Mouse (Mus musculus) layer of hippocampus, postnatal 10 days (tissue): ENCODE data around the gene Lcn2. TPM values are rescaled to one million over a fixed set of nuclear protein-coding genes. Genes with fewer than 3 reads are reported as not detected.
A peak's percentile ranks its signal among the peaks of the same experiment; 100 is the strongest.
"Not testable (repeated sequence)": the region's sequence is repeated elsewhere in the genome, so short reads cannot be mapped to it uniquely, and the experiment has no call there.

Experiments used
- DNase-seq, 2 experiments: peaks; one replicate each; pipeline ENCODE4 v3.0.0; 2021; ENCODE audit warnings: low spot score in 2 of 2
- total RNA-seq, 2 experiments: library from RNA; stranded (reverse); gene quantifications; 2 replicates each; pipeline ENCODE4 v1.2.3; 2021

The Lcn2 gene
- total RNA-seq, 2 experiments from 2014 or later = 2.4 to 2.9 TPM

DNA sequence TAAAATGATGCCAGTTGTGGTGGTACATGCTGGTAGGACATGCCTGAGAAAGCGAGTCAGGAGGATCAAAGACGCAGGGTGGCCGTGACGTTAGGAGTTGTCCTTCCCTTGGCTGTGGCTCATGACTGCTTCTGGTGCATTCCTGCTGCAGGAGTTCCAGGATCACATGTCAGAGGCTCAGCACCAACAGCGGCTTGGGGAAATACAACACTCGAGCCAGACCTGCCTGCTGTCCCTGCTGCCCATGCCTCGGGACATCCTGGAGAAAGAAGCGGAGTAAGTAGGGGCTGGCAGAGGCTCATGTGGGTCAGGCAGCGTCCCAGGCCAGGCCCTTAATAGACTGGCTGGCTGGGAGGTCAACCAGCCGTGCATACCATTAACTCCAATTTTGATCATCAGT is 13.9 kb downstream of the Lcn2 start:
- no peak for DNase-seq

- no peak for DNase-seq
Measured at GRCm38 (mm10) chr2:32367315-32367714, 20.7 kb downstream of the Lcn2 start.

DNA sequence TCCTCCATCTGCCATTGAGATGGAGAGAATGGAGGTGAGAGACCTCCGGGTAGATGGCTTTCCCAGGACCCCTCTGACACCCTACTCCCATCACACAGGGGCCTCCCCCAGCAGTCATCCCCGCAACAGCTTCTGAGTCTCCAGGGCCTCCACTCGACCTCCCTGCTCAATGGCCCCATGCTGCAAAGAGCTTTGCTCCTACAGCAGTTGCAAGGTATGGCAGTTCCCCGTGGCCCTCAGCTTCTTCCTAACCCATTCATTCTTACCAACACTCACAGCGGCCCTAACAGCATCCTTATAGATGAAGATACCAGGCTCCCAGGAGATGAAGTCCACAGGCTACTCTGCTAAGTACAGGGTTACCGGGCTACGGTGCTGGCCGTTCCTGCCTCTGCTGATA is 23.9 kb downstream of the Lcn2 start:
- no peak for DNase-seq

DNA sequence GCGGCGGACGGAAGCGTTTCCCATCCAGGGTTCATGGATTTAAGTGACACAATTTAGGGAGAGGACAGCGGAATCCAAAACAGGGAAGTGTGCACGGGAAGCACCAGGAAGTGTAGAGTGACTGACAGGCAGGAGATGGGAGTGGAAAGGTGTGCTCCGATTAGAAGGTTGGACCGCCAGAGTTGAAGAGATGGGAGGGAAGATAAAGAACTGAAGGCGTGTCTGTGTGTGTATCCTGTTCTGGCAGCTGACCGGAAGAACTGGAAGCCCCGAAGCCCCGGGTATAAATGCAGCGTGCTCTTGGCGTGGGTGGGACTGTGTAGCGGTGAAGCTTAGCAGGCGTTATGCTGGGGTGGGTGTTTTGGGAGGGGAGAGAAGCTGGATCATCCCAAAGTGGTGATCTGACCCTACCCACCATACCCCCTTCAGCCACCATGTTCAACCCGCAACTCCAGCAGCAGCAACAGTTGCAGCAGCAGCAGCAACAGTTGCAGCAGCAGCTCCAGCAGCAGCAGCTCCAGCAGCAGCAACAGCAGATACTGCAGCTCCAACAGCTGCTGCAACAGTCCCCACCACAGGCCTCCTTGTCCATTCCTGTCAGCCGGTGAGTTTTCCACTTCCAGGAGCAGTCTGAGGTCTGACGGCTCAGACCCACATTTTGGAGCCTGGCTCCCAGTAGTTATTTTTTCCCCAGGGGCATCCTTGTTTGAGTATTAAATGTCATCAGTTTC is 24.5 kb downstream of the Lcn2 start:
- DNase-seq = no peak

GRCm38 (mm10) chr2:32362817-32363340 is 25.2 kb downstream of the Lcn2 start:
- peak; percentile 94 to 95 for DNase-seq

DNA sequence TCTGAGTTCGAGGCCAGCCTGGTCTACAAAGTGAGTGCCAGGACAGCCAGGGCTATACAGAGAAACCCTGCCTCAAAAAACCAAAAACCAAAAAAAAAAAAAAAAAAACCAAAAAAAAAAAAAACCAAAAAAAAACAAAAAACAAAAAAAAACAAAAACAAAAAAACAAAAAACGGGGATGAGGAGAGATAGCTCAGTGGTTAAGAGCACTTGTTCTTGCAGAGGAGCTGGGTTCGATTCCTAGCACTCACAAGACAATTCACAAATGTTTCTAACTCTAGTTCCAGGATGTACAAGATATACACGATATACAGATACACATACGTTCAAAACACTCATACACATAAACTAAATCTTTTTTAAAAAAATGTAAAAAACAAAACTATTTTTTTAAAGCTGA is 25.8 kb downstream of the Lcn2 start:
- not testable (repeated sequence) for DNase-seq

- peak; percentile 59 to 66 for DNase-seq
Measured at GRCm38 (mm10) chr2:32361437-32361836, 26.6 kb downstream of the Lcn2 start.

GRCm38 (mm10) chr2:32360741-32361140 is 27.3 kb downstream of the Lcn2 start:
- DNase-seq = peak in 1 of 2 experiments; percentile 68

DNA sequence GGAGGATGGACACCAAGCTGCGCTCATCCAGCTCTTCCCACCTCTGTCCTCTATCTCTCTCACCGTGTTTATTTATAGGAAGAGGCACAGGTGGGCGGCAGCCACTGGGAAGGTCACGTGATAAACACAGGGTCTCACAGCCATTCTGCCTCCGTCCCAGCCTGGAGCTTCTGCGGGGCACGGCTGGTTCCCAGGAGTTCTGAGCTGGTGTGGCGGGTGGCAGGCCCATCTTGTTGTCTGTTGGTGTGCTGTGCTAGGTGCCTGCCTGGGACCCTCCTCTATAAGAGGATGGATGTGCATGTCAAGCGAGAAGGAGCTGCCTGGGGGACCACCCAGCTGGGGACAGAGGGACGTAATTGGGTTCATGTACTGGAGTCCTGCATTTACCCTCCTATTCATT is 29.7 kb downstream of the Lcn2 start:
- no peak for DNase-seq

- no peak for DNase-seq
Measured at GRCm38 (mm10) chr2:32357710-32358109, 30.3 kb downstream of the Lcn2 start.

DNA sequence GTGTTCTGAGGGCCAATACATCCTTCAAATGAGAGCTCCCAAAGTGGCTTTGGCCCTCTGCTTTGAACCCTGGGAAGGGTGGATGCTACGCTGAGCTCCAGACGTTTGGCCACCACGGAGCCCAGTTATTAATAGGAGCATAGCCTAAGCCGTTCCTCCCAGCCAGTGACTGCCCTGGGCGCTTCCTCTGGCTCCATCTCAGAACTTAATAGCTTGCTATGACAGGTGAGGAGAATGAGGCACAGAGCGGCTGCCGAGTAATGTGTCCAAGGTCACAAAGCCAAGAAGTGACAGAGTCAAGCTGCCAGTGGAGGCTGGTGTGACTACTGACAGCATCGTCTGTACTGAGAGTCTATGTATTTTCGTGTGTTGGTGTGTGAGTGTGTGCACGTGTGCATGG is 31.8 kb downstream of the Lcn2 start:
- DNase-seq = no peak

DNA sequence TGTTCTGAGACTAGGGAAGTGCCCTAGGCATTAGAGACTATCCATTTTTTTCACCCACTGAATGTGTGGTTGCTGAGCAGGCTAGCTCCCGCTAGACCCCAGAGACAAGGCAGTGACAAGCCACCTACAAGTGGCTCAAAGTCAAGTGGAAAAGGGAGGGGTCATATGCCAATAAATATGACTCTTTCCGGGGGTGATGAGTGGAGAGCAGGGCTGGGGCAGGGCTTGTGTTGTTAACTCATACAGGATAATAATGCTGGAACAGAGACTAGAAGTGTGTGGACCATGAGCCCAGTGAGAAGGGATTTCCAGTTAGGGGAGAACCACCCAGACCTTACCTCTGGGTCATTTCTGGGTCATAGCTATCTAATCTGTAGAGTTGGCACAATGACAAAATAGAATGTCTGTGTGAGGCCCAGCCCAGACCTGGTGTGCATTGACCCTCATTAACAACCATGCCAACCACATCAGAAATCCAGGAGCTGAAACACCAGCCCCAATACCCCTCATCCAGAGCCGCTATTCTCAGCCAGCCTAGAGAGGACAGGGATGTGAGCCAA is 33.6 kb downstream of the Lcn2 start:
- DNase-seq = no peak

DNA sequence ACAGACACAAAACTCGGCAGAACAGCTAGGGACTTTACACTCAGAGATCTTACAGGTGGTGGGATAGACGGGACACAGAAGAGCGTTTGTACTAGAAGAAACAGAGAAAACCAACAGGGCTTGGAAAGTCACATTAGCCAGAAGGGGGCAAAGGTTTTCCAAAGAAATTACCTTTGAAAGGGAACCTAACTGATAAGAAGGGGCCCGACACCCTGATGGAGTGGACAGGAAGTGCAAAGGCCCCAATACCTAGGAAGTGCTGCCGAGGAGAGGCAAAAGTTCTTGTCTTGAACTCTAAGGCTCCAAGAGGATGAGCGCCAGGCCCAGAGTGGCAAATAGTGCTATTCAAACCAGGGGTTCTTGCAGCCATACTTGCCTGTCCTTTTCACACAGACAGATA is 34.2 kb downstream of the Lcn2 start:
- DNase-seq = no peak

- DNase-seq = peak; percentile 98 to 99
Measured at GRCm38 (mm10) chr2:32353007-32353542, 35.0 kb downstream of the Lcn2 start, which contains the start of gene Dnm1. TSS of gene Dnm1 (minus strand) at chr2:32353338.

DNA sequence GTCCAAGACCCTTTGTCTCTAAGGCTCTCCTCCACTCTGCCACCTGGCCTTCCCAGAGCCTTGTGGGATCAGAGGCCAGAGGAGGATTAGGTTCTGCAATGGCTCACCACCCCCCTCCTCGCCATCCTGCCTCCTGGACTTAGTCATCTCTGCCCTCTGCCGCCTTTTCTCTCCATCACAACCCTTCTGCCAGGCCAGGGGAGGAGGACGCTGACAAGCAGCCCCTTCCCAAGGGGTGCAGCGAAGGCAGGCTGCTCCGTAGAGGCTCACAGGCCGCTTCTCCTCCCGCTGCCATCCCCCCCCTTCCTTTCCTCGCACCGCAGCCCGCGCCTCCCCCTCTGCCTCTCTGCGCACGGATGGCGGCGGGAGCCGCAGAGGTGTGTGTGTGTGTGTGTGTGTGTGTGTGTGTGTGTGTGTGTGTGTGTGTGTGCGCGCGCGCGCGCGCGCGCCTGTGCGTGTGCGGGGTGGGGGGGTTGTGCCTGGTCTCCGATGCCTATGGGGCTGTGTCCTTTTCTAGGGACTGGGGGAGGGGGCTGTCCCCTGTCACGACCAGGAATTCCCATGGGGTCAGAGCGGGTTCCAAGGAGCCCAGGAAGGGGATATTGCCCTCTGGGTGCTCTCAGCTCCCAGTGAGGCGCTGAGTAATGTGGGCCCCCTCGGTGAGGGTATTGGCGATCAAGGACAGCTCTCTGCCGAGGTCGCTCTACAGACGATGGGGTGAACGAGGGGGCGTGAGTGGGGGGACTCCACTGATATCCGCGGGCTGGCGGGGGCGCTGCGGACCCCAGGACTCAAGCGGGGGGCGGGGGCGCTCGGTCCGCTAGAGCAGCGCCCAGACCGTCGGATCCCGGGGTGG is 35.7 kb downstream of the Lcn2 start, which contains the start of gene Ciz1:
Ciz1 (plus strand) TSS at position 177 of the 856 bp plus-strand sequence.
- peak; percentile 53 to 65 for DNase-seq

- peak in 1 of 2 experiments; percentile 48 for DNase-seq
Measured at GRCm38 (mm10) chr2:32351471-32351961, 36.5 kb downstream of the Lcn2 start.

DNA sequence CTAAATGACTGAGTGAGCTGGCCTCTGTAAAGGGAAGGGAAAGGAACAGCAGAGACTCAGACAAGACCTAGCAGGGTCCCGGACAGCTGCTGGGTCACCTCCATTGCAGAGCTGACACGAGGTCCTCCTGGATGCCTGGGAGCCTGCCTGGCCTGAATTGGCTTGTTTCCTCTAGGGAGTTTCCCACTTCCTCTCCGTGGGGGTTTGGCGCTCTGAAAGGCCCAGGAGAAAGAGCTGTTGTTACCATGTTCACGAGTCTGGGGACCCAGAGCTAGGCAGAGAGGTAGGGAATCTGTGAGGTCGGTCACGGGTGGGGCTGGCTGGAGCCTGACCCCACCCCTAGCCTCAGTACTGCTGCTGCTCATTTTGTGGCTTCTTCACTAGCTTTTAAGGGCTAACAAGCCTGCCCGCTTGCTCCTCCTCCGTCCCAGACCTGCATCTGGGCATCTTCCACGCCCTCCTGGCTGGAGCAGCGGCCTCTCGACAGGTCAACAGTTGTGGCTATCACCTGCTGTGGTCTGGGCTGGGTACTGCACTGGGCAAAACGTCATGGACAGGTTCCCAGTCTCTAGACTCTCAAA is 37.5 kb downstream of the Lcn2 start:
- DNase-seq = no peak

GRCm38 (mm10) chr2:32349625-32350255 is 38.3 kb downstream of the Lcn2 start:
- no peak for DNase-seq

DNA sequence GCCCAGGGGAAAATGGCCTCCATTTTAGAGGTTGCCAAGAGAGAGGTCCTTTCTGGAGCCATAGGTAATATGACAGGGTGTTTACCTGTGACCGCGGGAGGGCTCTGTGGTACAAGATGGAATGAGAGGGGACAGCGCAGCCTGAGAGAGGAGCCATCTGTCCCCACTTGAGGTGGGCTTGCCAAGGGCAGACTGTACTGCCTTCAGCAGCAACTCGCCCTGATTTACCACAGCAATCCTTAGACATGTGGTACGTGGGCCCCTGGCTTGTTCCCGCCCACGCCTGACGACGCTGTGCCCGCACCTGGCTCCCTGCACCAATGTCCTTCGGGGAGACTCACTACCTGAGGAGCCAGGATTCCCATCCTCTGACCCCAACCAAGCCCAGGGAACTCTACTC is 39.7 kb downstream of the Lcn2 start:
- no peak for DNase-seq

GRCm38 (mm10) chr2:32347019-32347418 is 41.0 kb downstream of the Lcn2 start:
- DNase-seq = no peak
